Mouse (Mus musculus) right cerebral cortex, postnatal 14 days (tissue): Measurements from ENCODE around the gene Trim50.

Source experiments
- DNase-seq: peaks from one replicate; pipeline ENCODE4 v3.0.0; 2022

Trim50 gene

GRCm38 (mm10) chr5:135369787-135370654 is 16.9 kb downstream of the Trim50 start, which contains the start of gene Nsun5:
TSS of gene Nsun5 (plus strand) at chr5:135369953.
- DNase-seq, result peak; percentile 99

- DNase-seq, result no peak
These were observed 18.1 kb downstream of the Trim50 start for GRCm38 (mm10) chr5:135371195-135371594.

- DNase-seq, result no peak
These were observed 20.5 kb downstream of the Trim50 start for GRCm38 (mm10) chr5:135373601-135374000.

- peak; percentile 65 for DNase-seq
These were observed 22.1 kb downstream of the Trim50 start for GRCm38 (mm10) chr5:135375167-135375566.

GRCm38 (mm10) chr5:135376341-135376740 is 23.2 kb downstream of the Trim50 start:
- DNase-seq, result no peak

- no peak for DNase-seq
These were observed 27.6 kb downstream of the Trim50 start for GRCm38 (mm10) chr5:135380681-135381080.

- no peak for DNase-seq
These were observed 28.3 kb downstream of the Trim50 start for GRCm38 (mm10) chr5:135381356-135381925.

GRCm38 (mm10) chr5:135382746-135383145 is 29.7 kb downstream of the Trim50 start:
- no peak for DNase-seq

- DNase-seq, result no peak
These were observed 30.7 kb downstream of the Trim50 start for GRCm38 (mm10) chr5:135383771-135384170.

GRCm38 (mm10) chr5:135394004-135394823 is 41.1 kb downstream of the Trim50 start, which contains the start of gene Pom121:
TSS of gene Pom121 (minus strand) at chr5:135394546.
- DNase-seq, result peak; percentile 87

- peak; percentile 45 for DNase-seq
These were observed 42.7 kb downstream of the Trim50 start for GRCm38 (mm10) chr5:135395826-135396225.

GRCm38 (mm10) chr5:135399382-135399781 is 46.3 kb downstream of the Trim50 start:
- DNase-seq, result no peak

GRCm38 (mm10) chr5:135400244-135400643 is 47.1 kb downstream of the Trim50 start:
- peak; percentile 88 for DNase-seq

GRCm38 (mm10) chr5:135404623-135405022 is 51.5 kb downstream of the Trim50 start:
- DNase-seq, result peak; percentile 68

- DNase-seq, result no peak
These were observed 52.3 kb downstream of the Trim50 start for GRCm38 (mm10) chr5:135405437-135405836.

- no peak for DNase-seq
These were observed 55.0 kb downstream of the Trim50 start for GRCm38 (mm10) chr5:135408114-135408513.

GRCm38 (mm10) chr5:135410266-135410665 is 57.2 kb downstream of the Trim50 start:
- no peak for DNase-seq
